Mouse (Mus musculus): ENCODE measurements around the gene Aff4. TPM values are rescaled to one million over a fixed set of nuclear protein-coding genes. Genes with fewer than 3 reads are reported as not detected.

Aff4 gene
- 3.1 and 4.0 TPM in 2 replicates for polyA plus RNA-seq (2012; rRNA removed)
- polyA plus RNA-seq (2014; fragmentation: Nextera tagmentation; extraction: Ambion mirVana) = 7.2 and 8.7 TPM in 2 replicates

DNA sequence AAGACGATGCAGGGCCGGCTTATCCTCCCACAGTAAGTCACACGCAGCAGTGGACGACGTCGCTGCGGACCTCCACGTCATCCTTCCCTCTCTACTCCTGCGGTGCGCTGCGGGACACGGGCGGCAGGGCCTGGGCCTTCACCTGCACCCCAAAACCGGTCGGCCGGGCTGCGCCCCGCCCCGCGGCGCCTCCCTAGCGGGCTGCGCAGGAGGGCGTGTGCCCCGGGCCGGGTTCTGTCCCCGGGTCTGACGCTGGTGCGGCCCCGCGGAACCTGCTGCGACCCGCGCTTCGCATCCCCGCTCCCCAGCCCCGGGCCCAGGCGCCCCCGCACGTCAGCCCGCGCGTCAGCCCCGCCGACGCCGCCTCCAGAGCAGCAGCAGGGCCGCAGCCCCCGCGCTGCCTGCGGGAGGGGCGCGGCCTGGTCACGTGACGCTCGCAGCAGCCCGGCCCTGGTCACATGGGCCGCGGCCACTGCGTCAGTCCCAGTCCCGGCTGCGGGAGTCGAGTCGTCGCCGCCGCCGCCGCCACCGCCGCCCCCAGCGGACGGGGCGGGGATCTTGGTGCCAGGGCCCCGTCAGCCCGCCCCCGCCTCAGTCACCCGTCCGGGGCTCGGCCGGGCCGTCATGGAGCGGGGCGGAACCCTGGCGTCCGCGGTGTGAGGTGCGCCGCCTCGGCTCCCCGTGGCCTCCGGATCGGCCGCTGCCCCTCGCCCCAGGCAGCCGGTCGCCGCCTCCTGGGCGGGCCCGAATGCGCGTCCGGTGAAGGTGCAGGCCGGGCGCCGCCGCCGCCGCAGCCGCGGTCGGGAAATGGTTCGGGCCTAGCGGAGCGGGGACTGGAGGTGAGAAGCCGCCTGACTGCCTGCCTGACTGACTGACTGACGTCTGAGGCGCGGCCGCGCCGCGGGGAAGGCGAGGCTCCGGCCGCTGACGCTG lies at the start of gene Aff4:
Gene Aff4 (plus strand): TSS at position 543 of the 933 bp plus-strand sequence.
- TF ChIP-seq EP300 (IDR thresholded peaks at IDR 0.05; ENCODE audit: low read depth) (no peak), CTCF (IDR thresholded peaks at IDR 0.05; ENCODE audit: low read depth) (no peak)
- H3K4me3 ChIP-seq (ENCODE audit: insufficient read depth in 1 of 2, low read depth in 2 of 2, low read length in 2 of 2) = peak within 1 kb of the TSS; percentile 68 to 70
- peak within 1 kb of the TSS; percentile 77 for H3K9ac ChIP-seq (replicated peaks)
- H3K36me3 ChIP-seq (replicated peaks; ENCODE audit: control insufficient read depth, insufficient read depth, low read depth) = no peaks in the 10 kb centered on the region
- DNase-seq (ENCODE audit: low read depth in 3 of 3, low spot score in 3 of 3) (peak; percentile 77 to 78 (median 77)), ATAC-seq (ENCODE audit: insufficient read depth) (peak; percentile 94)
- H3K4me2 ChIP-seq (ENCODE audit: low read depth) = peak within 1 kb of the TSS; percentile 96
- peak within 1 kb of the TSS; percentile 63 for H3K27ac ChIP-seq
- no peaks in the 10 kb centered on the region; the same call in 1 of the 2 replicates for H3K27me3 ChIP-seq (ENCODE audit: control insufficient read depth, insufficient read depth, low read length)
- H3K9me3 ChIP-seq (ENCODE audit: control insufficient read depth, low read length) = no peaks in the 10 kb centered on the region
- under 1% methylated on average over 127 of the region's 127 CpGs for WGBS (ENCODE audit: insufficient replicate concordance)
- H3K4me1 ChIP-seq (replicated peaks; ENCODE audit: control insufficient read depth in 2 of 2, insufficient read depth in 2 of 2, low read length in 1 of 2) = peaks cover 3 to 15% of the 10 kb centered on the region in 2 experiments

GRCm38 (mm10) chr11:53301167-53301515 lies 49.5 kb upstream of the Aff4 start:
- Histone ChIP-seq H3K4me2 (ENCODE audit: low read depth) (peak overlapping the region; percentile 97), H3K36me3 (replicated peaks; ENCODE audit: control insufficient read depth, insufficient read depth, low read depth) (peaks cover 2% of the 10 kb centered on the region; the same call in 1 of the 2 replicates), H3K27ac (peak overlapping the region; percentile 99), H3K9me3 (ENCODE audit: control insufficient read depth, low read length) (no peaks in the 10 kb centered on the region), H3K9ac (replicated peaks) (peak overlapping the region; percentile 93), H3K27me3 (ENCODE audit: control insufficient read depth, insufficient read depth, low read length) (no peaks in the 10 kb centered on the region), H3K4me1 (replicated peaks; ENCODE audit: control insufficient read depth in 2 of 2, insufficient read depth in 2 of 2, low read length in 1 of 2) (peaks cover 13 to 18% of the 10 kb centered on the region in 2 experiments), H3K4me3 (ENCODE audit: insufficient read depth in 1 of 2, low read depth in 2 of 2, low read length in 2 of 2) (peak overlapping the region; percentile 77 to 78)
- no peak for DNase-seq (ENCODE audit: low read depth in 3 of 3, low spot score in 3 of 3)
- 45% methylated on average over 9 of the region's 9 CpGs for WGBS (ENCODE audit: insufficient replicate concordance)
- no peak for TF ChIP-seq CTCF (IDR thresholded peaks at IDR 0.05; ENCODE audit: low read depth)
- no peak for TF ChIP-seq EP300 (IDR thresholded peaks at IDR 0.05; ENCODE audit: low read depth)
- ATAC-seq (ENCODE audit: insufficient read depth) = no peak

- no peak overlapping the region for H3K4me3 ChIP-seq (ENCODE audit: insufficient read depth in 1 of 2, low read depth in 2 of 2, low read length in 2 of 2)
- H3K36me3 ChIP-seq (replicated peaks; ENCODE audit: control insufficient read depth, insufficient read depth, low read depth) = no peaks in the 10 kb centered on the region
- H3K9me3 ChIP-seq (ENCODE audit: control insufficient read depth, low read length) = no peaks in the 10 kb centered on the region
- 76% methylated on average over 14 of the region's 14 CpGs for WGBS (ENCODE audit: insufficient replicate concordance)
- DNase-seq (ENCODE audit: low read depth in 3 of 3, low spot score in 3 of 3) = no peak
- H3K27me3 ChIP-seq (ENCODE audit: control insufficient read depth, insufficient read depth, low read length) = no peaks in the 10 kb centered on the region
- no peak overlapping the region for H3K27ac ChIP-seq
- TF ChIP-seq EP300 (IDR thresholded peaks at IDR 0.05; ENCODE audit: low read depth) = no peak
- no peak for TF ChIP-seq CTCF (IDR thresholded peaks at IDR 0.05; ENCODE audit: low read depth)
- ATAC-seq (ENCODE audit: insufficient read depth) = no peak
- H3K4me2 ChIP-seq (ENCODE audit: low read depth) = no peak overlapping the region
- H3K4me1 ChIP-seq (replicated peaks; ENCODE audit: control insufficient read depth in 2 of 2, insufficient read depth in 2 of 2, low read length in 1 of 2) = peaks cover 8 to 16% of the 10 kb centered on the region in 2 experiments; a peak in 3 of 4 replicates
- H3K9ac ChIP-seq (replicated peaks) = no peak overlapping the region
Observed at GRCm38 (mm10) chr11:53304044-53304840, 46.4 kb upstream of the Aff4 start.

- no peak for DNase-seq (ENCODE audit: low read depth in 3 of 3, low spot score in 3 of 3)
- TF ChIP-seq CTCF (IDR thresholded peaks at IDR 0.05; ENCODE audit: low read depth) (no peak), EP300 (IDR thresholded peaks at IDR 0.05; ENCODE audit: low read depth) (no peak)
Observed at GRCm38 (mm10) chr11:53306965-53307364, 43.7 kb upstream of the Aff4 start.

More at GRCm38 (mm10) chr11:53306965-53307364, 43.7 kb upstream of the Aff4 start:
- Histone ChIP-seq H3K36me3 (replicated peaks; ENCODE audit: control insufficient read depth, insufficient read depth, low read depth) (no peaks in the 10 kb centered on the region), H3K4me3 (ENCODE audit: insufficient read depth in 1 of 2, low read depth in 2 of 2, low read length in 2 of 2) (no peak overlapping the region), H3K27ac (no peak overlapping the region), H3K9me3 (ENCODE audit: control insufficient read depth, low read length) (no peaks in the 10 kb centered on the region), H3K9ac (replicated peaks) (no peak overlapping the region), H3K27me3 (ENCODE audit: control insufficient read depth, insufficient read depth, low read length) (no peaks in the 10 kb centered on the region), H3K4me1 (replicated peaks; ENCODE audit: control insufficient read depth in 2 of 2, insufficient read depth in 2 of 2, low read length in 1 of 2) (peaks cover 0 to 8% of the 10 kb centered on the region in 2 experiments; a peak in 1 of 4 replicates), H3K4me2 (ENCODE audit: low read depth) (no peak overlapping the region)
- no peak for ATAC-seq (ENCODE audit: insufficient read depth)
- WGBS (ENCODE audit: insufficient replicate concordance) = 47% methylated on average over 2 of the region's 2 CpGs

All from liver, embryonic 14.5 days (tissue).